8 mouse cellular contexts compared by ENCODE assay signal in the genomic region with DNA sequence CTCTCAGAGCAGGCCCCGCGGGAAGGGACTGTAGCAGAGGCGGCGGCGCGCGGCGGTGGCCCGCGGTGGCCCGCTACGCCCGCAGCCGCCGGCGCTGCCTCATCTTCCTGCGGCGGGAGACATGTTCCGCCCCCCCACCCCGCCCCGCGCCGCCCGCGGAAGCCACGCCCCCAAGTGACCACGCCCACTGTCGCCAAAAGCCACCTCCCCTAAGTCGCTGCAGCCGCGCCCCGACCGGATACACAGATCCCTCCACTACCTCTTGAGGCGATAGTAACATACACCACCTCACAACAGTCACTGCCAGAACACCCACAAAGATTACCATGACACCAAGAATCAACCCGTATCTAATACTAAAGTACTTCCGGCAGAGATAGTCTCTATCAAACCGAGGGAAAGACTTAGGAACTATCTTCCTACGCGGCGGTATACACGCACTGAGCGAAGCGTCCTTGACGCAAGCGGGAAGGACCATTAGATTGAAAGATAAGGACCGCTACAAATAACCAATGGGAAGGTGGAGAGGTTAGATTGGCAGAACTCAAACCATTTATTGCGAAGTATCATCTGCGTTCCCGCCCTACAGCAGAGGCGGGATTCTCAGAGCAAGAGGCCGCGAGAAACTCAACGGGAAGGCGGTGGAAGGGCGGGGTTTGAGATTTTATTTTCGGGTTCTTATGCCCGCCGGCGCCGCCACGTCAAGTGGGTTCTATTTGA. TPM values are rescaled to one million over a fixed set of nuclear protein-coding genes. Genes with fewer than 3 reads are reported as not detected.
DNase-seq lines count a peak whose midpoint lies in the region; ATAC-seq lines count a peak whose summit lies in the region.

TSS of gene Tcf3 (minus strand) at position 135 of the 720 bp plus-strand sequence.

- peak; percentile 98 for DNase-seq in CD4-positive, CD25-positive, alpha-beta regulatory T cell, adult 2 months (ENCODE audit: low read depth, low spot score)
- DNase-seq in fat pad, adult 2 months (ENCODE audit: extremely low read depth, low read depth, low spot score): peak; percentile 99
- DNase-seq in kidney, postnatal 10 days: peak; percentile 96
- peak; percentile 97 for DNase-seq in natural killer cell, adult 2 months (ENCODE audit: low spot score in 2 of 2)

- H3K27me3 ChIP-seq in heart, embryonic 13.5 days (replicated peaks): peaks cover 8% of the 10 kb centered on the region
- peaks cover 9% of the 10 kb centered on the region for H3K27me3 ChIP-seq in liver, embryonic 12.5 days (replicated peaks)
- no peaks in the 10 kb centered on the region for H3K27me3 ChIP-seq in stomach, embryonic 15.5 days (replicated peaks)

- H3K4me2 ChIP-seq in heart, embryonic 13.5 days: peak within 1 kb of the TSS; percentile 92
- H3K4me2 ChIP-seq in liver, embryonic 12.5 days: peak within 1 kb of the TSS; percentile 87
- H3K4me2 ChIP-seq in stomach, embryonic 15.5 days: peak within 1 kb of the TSS; percentile 83

- peak within 1 kb of the TSS; percentile 99 for H3K27ac ChIP-seq in brown adipose tissue, adult 24 weeks (replicated peaks; ENCODE audit: low read depth, low read length)
- H3K27ac ChIP-seq in heart, embryonic 13.5 days (replicated peaks): peak within 1 kb of the TSS; percentile 92
- peak within 1 kb of the TSS; percentile 95 for H3K27ac ChIP-seq in liver, embryonic 12.5 days
- peak within 1 kb of the TSS; percentile 93 for H3K27ac ChIP-seq in stomach, embryonic 15.5 days

- H3K36me3 ChIP-seq in heart, embryonic 13.5 days: peaks cover 26% of the 10 kb centered on the region
- peaks cover 29% of the 10 kb centered on the region for H3K36me3 ChIP-seq in liver, embryonic 12.5 days
- peaks cover 11% of the 10 kb centered on the region; the same call in 1 of the 2 replicates for H3K36me3 ChIP-seq in stomach, embryonic 15.5 days

- ATAC-seq in heart, embryonic 13.5 days (ENCODE audit: extremely low read depth, insufficient number of reproducible peaks, low FRiP score, low TSS enrichment): peak; percentile 77
- peak; percentile 89 for ATAC-seq in liver, embryonic 12.5 days
- peak; percentile 91 for ATAC-seq in stomach, embryonic 15.5 days (ENCODE audit: insufficient read depth, low FRiP score, low read depth)

- H3K4me1 ChIP-seq in brown adipose tissue, adult 24 weeks (ENCODE audit: control insufficient read depth, insufficient read depth, insufficient read length, low read length): 0 out of 2 replicates have a peak, but pooled peaks cover 4% of the 10 kb centered on the region
- H3K4me1 ChIP-seq in heart, embryonic 13.5 days: peaks cover 49% of the 10 kb centered on the region
- H3K4me1 ChIP-seq in liver, embryonic 12.5 days: peaks cover 73% of the 10 kb centered on the region
- H3K4me1 ChIP-seq in stomach, embryonic 15.5 days: peaks cover 33% of the 10 kb centered on the region

- no peaks in the 10 kb centered on the region for H3K9me3 ChIP-seq in heart, embryonic 13.5 days
- no peaks in the 10 kb centered on the region for H3K9me3 ChIP-seq in liver, embryonic 12.5 days (replicated peaks)
- no peaks in the 10 kb centered on the region for H3K9me3 ChIP-seq in stomach, embryonic 15.5 days

- H3K4me3 ChIP-seq in brown adipose tissue, adult 24 weeks (ENCODE audit: insufficient read depth, low read depth, low read length): peak within 1 kb of the TSS; percentile 93
- H3K4me3 ChIP-seq in heart, embryonic 13.5 days: peak within 1 kb of the TSS; percentile 99
- peak within 1 kb of the TSS; percentile 100 for H3K4me3 ChIP-seq in liver, embryonic 12.5 days
- peak within 1 kb of the TSS; percentile 98 for H3K4me3 ChIP-seq in stomach, embryonic 15.5 days (replicated peaks)

- H3K9ac ChIP-seq in heart, embryonic 13.5 days: peak within 1 kb of the TSS; percentile 100
- H3K9ac ChIP-seq in liver, embryonic 12.5 days: peak within 1 kb of the TSS; percentile 100
- peak within 1 kb of the TSS; percentile 99 for H3K9ac ChIP-seq in stomach, embryonic 15.5 days

- WGBS in heart, embryonic 13.5 days: under 1% methylated on average over 47 of the region's 61 CpGs
- WGBS in liver, embryonic 12.5 days (ENCODE audit: insufficient replicate concordance): under 1% methylated on average over 61 of the region's 61 CpGs
- WGBS in stomach, embryonic 15.5 days: under 1% methylated on average over 48 of the region's 61 CpGs

RNA-seq across cellular contexts. Expression of gene Tcf3, which starts in this region (rescaled TPM):
- polyA plus RNA-seq in brown adipose tissue, adult 24 weeks (2012; ENCODE audit: insufficient read depth, insufficient read length, missing spikeins): 11.4 and 15.1 TPM in 2 replicates
- polyA plus RNA-seq in heart, embryonic 13.5 days (2015; fragmentation: Nextera tagmentation; extraction: Ambion mirVana): 55.9 and 57.6 TPM in 2 replicates
- polyA plus RNA-seq in liver, embryonic 12.5 days (2016; fragmentation: Nextera tagmentation; extraction: Ambion mirVana): 110 and 115 TPM in 2 replicates
- 88.9 and 100 TPM in 2 replicates for polyA plus RNA-seq in stomach, embryonic 15.5 days (2015; fragmentation: Nextera tagmentation; extraction: Ambion mirVana)

Comparison
In these comparisons a context has a peak if more than half of its experiments do, and no peak if none do; other contexts are left out.
1. Peak in every context shown above with its lines: DNase-seq, ATAC-seq, H3K4me3 ChIP-seq and H3K27ac ChIP-seq.